Mouse (Mus musculus): ENCODE measurements around the gene Mettl9. TPM values are rescaled to one million over a fixed set of nuclear protein-coding genes. Genes with fewer than 3 reads are reported as not detected.

Mettl9 gene
- polyA plus RNA-seq, 1 experiment, result 2.3 TPM

DNA sequence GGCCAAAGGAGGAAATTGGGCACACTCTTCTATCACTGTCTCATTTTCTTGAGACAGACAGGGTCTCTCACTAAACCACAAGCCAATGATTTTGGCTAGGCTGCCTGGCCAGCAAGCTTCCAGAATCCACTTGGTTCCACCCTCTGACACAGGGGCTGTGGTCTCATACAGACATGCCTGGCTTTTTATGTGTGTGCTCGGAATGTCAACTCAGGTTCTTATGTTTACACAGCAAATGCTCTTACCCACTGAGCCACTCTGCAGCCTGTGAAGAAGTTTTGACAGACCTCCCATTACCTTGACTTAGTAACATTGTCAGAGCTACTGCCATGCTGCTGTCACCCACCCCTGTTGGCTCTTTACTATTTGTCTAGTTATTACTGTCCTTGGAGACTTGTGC lies 7.7 kb downstream of the Mettl9 start:
- H3K27me3 ChIP-seq (ENCODE audit: control insufficient read depth), result no peaks in the 10 kb centered on the region
- H3K4me3 ChIP-seq (replicated peaks), result no peak overlapping the region
- H3K9me3 ChIP-seq (ENCODE audit: control insufficient read depth, low read length), result no peaks in the 10 kb centered on the region
- peaks cover 20% of the 10 kb centered on the region for H3K4me1 ChIP-seq (ENCODE audit: control insufficient read depth)
- H3K36me3 ChIP-seq (ENCODE audit: control insufficient read depth), result peaks cover under 1% of the 10 kb centered on the region; the same call in 1 of the 2 replicates
- TF ChIP-seq TAL1 (IDR thresholded peaks at IDR 0.05; ENCODE audit: low read length), result no peak
- TF ChIP-seq GATA1 (IDR thresholded peaks at IDR 0.05; ENCODE audit: low read length), result no peak

GRCm38 (mm10) chr7:121043004-121043403 lies 8.8 kb downstream of the Mettl9 start:
- Histone ChIP-seq H3K36me3 (ENCODE audit: control insufficient read depth) (no peaks in the 10 kb centered on the region; the same call in 1 of the 2 replicates), H3K9me3 (ENCODE audit: control insufficient read depth, low read length) (no peaks in the 10 kb centered on the region), H3K27me3 (ENCODE audit: control insufficient read depth) (no peaks in the 10 kb centered on the region), H3K4me3 (replicated peaks) (no peak overlapping the region), H3K4me1 (ENCODE audit: control insufficient read depth) (peaks cover 19% of the 10 kb centered on the region)
- TF ChIP-seq GATA1 (IDR thresholded peaks at IDR 0.05; ENCODE audit: low read length) (no peak), TAL1 (IDR thresholded peaks at IDR 0.05; ENCODE audit: low read length) (no peak)

- TF ChIP-seq TAL1 (IDR thresholded peaks at IDR 0.05; ENCODE audit: low read length) (no peak), GATA1 (IDR thresholded peaks at IDR 0.05; ENCODE audit: low read length) (no peak)
- Histone ChIP-seq H3K27me3 (ENCODE audit: control insufficient read depth) (no peaks in the 10 kb centered on the region), H3K4me3 (replicated peaks) (no peak overlapping the region), H3K4me1 (ENCODE audit: control insufficient read depth) (peaks cover 18% of the 10 kb centered on the region), H3K9me3 (ENCODE audit: control insufficient read depth, low read length) (no peaks in the 10 kb centered on the region), H3K36me3 (ENCODE audit: control insufficient read depth) (peaks cover 2% of the 10 kb centered on the region)
Measured at GRCm38 (mm10) chr7:121043510-121043909, 9.3 kb downstream of the Mettl9 start.

- Histone ChIP-seq H3K36me3 (ENCODE audit: control insufficient read depth) (peaks cover 4% of the 10 kb centered on the region), H3K27me3 (ENCODE audit: control insufficient read depth) (no peaks in the 10 kb centered on the region), H3K4me1 (ENCODE audit: control insufficient read depth) (peaks cover 18% of the 10 kb centered on the region), H3K4me3 (replicated peaks) (no peak overlapping the region), H3K9me3 (ENCODE audit: control insufficient read depth, low read length) (no peaks in the 10 kb centered on the region)
- TF ChIP-seq TAL1 (IDR thresholded peaks at IDR 0.05; ENCODE audit: low read length), result no peak
- TF ChIP-seq GATA1 (IDR thresholded peaks at IDR 0.05; ENCODE audit: low read length), result no peak
Measured at GRCm38 (mm10) chr7:121044251-121044650, 10.0 kb downstream of the Mettl9 start.

DNA sequence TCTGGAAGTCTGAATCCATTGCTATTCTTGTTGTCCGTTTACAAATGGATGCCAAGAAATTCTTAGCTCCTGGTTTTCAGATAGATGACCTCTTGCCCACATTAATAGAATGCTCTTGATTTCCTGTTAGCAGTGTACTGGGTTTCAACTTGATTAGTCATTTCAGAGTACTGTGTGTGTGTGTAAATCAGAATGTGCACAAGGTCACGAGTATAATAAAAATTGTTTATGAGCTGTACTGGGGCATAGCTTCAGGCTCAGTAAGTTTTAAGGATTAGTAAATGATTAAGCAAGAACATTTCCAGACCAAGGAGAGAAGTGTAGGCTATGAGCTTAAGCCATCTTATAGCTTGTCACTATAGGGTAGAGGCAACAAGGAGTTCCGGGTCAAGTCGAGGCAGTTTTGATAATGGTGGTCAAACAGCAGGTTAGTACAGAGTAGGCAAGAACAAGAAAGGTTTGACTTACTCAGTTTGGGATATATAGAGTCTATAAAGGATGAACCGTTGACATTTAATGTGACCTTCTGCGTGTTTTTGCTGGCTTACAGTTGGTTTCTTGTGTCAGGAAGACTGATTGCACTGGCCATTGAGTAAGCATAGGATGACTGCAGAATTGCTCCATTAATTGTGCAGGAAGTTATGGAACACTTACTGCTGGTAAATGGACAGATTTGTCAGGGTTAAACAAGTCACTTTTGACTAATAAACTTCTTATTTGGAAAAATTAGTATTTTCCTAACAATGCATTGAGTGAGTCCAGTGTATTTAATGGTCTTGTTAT lies 11.6 kb downstream of the Mettl9 start:
- Histone ChIP-seq H3K36me3 (ENCODE audit: control insufficient read depth) (peaks cover 12% of the 10 kb centered on the region), H3K9me3 (ENCODE audit: control insufficient read depth, low read length) (no peaks in the 10 kb centered on the region), H3K4me3 (replicated peaks) (no peak overlapping the region), H3K27me3 (ENCODE audit: control insufficient read depth) (no peaks in the 10 kb centered on the region), H3K4me1 (ENCODE audit: control insufficient read depth) (peaks cover 7% of the 10 kb centered on the region)
- no peak for TF ChIP-seq GATA1 (IDR thresholded peaks at IDR 0.05; ENCODE audit: low read length)

DNA sequence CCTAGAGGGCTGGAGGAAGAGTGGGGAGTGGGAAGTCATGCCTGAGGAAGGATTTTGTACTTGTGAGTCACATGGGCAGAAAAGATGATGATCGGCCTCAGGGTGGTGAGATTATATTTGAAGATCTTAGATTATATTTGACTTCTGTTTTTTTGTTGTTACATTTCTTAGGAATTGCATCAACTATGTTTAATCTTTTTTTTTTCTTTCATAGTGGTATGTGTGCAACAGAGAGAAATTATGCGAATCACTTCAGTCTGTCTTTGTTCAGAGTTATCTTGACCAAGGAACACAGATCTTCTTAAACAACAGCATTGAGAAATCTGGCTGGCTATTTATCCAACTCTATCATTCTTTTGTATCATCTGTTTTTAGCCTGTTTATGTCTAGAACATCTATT lies 13.4 kb downstream of the Mettl9 start:
- no peaks in the 10 kb centered on the region for H3K27me3 ChIP-seq (ENCODE audit: control insufficient read depth)
- no peaks in the 10 kb centered on the region for H3K9me3 ChIP-seq (ENCODE audit: control insufficient read depth, low read length)
- peaks cover 23% of the 10 kb centered on the region for H3K36me3 ChIP-seq (ENCODE audit: control insufficient read depth)
- H3K4me3 ChIP-seq (replicated peaks), result no peak overlapping the region
- TF ChIP-seq TAL1 (IDR thresholded peaks at IDR 0.05; ENCODE audit: low read length) (no peak), GATA1 (IDR thresholded peaks at IDR 0.05; ENCODE audit: low read length) (no peak)
- no peaks in the 10 kb centered on the region; the same call in 1 of the 2 replicates for H3K4me1 ChIP-seq (ENCODE audit: control insufficient read depth)

DNA sequence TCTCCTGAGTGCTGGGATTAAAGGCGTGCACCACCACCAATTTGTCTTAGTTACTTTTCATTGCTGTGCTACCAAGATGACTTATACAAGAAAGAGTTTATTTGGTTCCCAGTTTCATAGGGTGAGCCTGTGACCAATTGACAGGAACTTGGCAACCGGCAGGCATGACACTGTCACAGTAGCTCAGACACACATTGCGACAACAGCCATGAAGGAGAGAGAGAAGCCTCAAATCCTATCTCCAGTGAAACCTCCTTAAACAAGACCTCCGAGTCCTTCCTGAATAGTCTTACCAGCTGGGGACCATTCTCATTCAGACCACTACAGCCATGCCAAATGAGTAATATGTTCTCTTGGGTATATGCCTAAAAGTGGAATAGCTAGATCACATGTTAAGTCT lies 18.8 kb downstream of the Mettl9 start:
- Histone ChIP-seq H3K4me1 (ENCODE audit: control insufficient read depth) (no peaks in the 10 kb centered on the region), H3K4me3 (replicated peaks) (no peak overlapping the region), H3K27me3 (ENCODE audit: control insufficient read depth) (no peaks in the 10 kb centered on the region), H3K9me3 (ENCODE audit: control insufficient read depth, low read length) (no peaks in the 10 kb centered on the region), H3K36me3 (ENCODE audit: control insufficient read depth) (peaks cover 60% of the 10 kb centered on the region)
- TF ChIP-seq TAL1 (IDR thresholded peaks at IDR 0.05; ENCODE audit: low read length), result no peak
- no peak for TF ChIP-seq GATA1 (IDR thresholded peaks at IDR 0.05; ENCODE audit: low read length)

DNA sequence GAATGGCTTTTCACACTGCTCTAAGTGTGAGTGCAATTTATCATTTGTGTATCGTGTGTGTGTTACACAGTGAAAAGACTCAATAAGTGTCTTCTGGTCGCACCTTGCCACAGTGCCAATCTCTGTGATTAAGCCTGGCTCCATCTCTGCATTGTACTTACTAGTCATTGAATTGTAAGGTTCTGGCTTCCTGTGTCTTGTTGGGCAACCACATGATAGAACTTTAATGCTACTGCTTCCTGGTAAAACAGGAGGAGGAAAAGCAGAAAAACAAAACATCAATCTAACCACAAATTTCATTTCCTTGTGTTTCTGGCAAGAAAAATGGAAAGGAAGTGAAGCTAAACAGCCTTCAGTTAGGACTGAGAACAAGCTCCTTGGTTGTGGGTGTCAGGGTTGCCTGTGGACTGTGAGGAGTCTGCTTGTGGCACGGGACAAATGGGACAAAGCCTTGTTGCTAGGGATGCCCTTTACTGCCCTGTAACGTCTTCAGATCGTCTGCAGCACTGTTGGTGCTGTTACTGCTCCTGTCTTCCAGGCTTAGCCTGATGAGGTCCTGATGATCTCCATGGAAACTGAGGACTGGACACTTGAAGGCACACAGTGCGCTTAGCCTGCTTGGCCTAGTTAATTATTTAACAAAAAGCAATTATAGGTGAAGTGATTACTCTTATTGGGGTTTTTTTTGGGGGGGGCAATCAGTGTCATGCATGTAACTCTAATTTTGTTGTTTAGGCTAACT lies 25.4 kb downstream of the Mettl9 start:
- Histone ChIP-seq H3K4me1 (ENCODE audit: control insufficient read depth) (no peaks in the 10 kb centered on the region), H3K36me3 (ENCODE audit: control insufficient read depth) (peaks cover 56% of the 10 kb centered on the region), H3K27me3 (ENCODE audit: control insufficient read depth) (no peaks in the 10 kb centered on the region), H3K9me3 (ENCODE audit: control insufficient read depth, low read length) (no peaks in the 10 kb centered on the region), H3K4me3 (replicated peaks) (no peak overlapping the region)
- no peak for TF ChIP-seq GATA1 (IDR thresholded peaks at IDR 0.05; ENCODE audit: low read length)
- TF ChIP-seq TAL1 (IDR thresholded peaks at IDR 0.05; ENCODE audit: low read length), result no peak

- no peaks in the 10 kb centered on the region for H3K27me3 ChIP-seq (ENCODE audit: control insufficient read depth)
- no peaks in the 10 kb centered on the region for H3K9me3 ChIP-seq (ENCODE audit: control insufficient read depth, low read length)
- no peak for TF ChIP-seq GATA1 (IDR thresholded peaks at IDR 0.05; ENCODE audit: low read length)
- no peak for TF ChIP-seq TAL1 (IDR thresholded peaks at IDR 0.05; ENCODE audit: low read length)
- H3K36me3 ChIP-seq (ENCODE audit: control insufficient read depth), result peaks cover 43% of the 10 kb centered on the region
- H3K4me1 ChIP-seq (ENCODE audit: control insufficient read depth), result no peaks in the 10 kb centered on the region
- H3K4me3 ChIP-seq (replicated peaks), result no peak overlapping the region
Measured at GRCm38 (mm10) chr7:121064309-121064708, 30.1 kb downstream of the Mettl9 start.
